Mouse (Mus musculus) olfactory bulb, adult 2 months (tissue): Measurements from ENCODE around the gene Mn1.

ENCODE experiments used
- CTCF ChIP-seq: fragments of 200-500 bp; IDR thresholded peaks from 2 replicates; pipeline ENCODE4 v1.5.1; 2012; ENCODE audit warnings: low read depth, mild to moderate bottlenecking, low read length, moderate library complexity; ENCODE audit not compliant: insufficient read depth
- POLR2A ChIP-seq: fragments of 200-500 bp; IDR thresholded peaks from 2 replicates; pipeline ENCODE4 v1.6.1; 2012; ENCODE audit warnings: mild to moderate bottlenecking, low read depth, low read length, moderate library complexity; ENCODE audit not compliant: insufficient read depth

DNA sequence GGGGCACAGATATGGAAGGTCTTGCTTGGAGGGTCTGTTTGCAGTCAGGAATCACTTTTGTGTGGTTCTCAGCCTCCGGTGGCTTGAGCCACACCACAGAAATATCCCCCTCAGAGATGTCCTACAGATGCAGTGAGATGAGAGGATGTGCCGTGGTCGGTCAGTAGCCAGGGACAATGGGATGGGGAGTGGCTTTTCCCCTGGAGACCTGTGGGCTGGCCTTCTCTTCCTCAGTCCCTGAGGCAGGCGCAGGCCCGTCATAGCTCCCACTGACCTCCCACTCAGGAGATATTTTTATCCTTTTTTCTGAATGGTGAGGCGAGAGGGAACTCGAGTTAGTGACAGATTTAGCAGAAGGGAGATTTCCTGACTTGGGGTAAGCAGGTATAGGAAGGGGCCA, 12.6 kb downstream of the Mn1 start:
- no peak for TF ChIP-seq CTCF
- TF ChIP-seq POLR2A = no peak
